Mouse (Mus musculus): Measurements from ENCODE around the gene Itgad. TPM values are rescaled to one million over a fixed set of nuclear protein-coding genes. Genes with fewer than 3 reads are reported as not detected.

Itgad gene
- total and polyA plus RNA-seq, 2 experiments from 2014 or later, result 0.05 to 0.39 TPM

GRCm38 (mm10) chr7:128248081-128249042, 94.2 kb downstream of the Itgad start:
- no peak for DNase-seq

DNA sequence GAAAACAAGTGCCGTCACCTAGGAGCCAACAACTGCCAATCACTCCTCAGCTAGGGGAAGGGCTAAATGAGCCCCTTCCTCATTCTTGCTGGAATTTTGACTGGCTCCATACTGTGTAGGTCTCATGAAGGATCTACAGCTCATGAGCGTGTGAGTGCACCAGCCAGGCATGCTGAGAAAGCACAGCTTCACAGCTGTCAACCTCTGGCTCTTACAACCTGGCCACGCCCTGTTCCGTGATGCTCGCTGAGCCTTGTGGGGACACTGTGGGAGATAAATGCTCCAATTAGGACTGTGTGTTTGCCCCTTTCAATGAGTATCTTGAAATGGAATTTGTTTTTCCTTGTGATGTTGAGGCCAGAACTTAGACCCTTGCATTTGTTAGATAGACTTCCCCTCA, 95.8 kb downstream of the Itgad start:
- Histone ChIP-seq H3K4me1 (ENCODE audit: insufficient read depth) (0 out of 2 replicates have a peak, but pooled peaks cover 4% of the 10 kb centered on the region), H3K27ac (ENCODE audit: low read depth, low read length) (no peak overlapping the region), H3K27me3 (ENCODE audit: insufficient read depth, low read length) (peaks cover 5% of the 10 kb centered on the region; the same call in 1 of the 2 replicates), H3K9ac (no peak overlapping the region), H3K36me3 (ENCODE audit: insufficient read depth) (peaks cover 10% of the 10 kb centered on the region; the same call in 1 of the 2 replicates), H3K4me2 (ENCODE audit: low read depth) (no peak overlapping the region), H3K4me3 (ENCODE audit: low read depth, low read length) (no peak overlapping the region), H3K9me3 (ENCODE audit: low read length) (no peaks in the 10 kb centered on the region)
- no peak for TF ChIP-seq CTCF (IDR thresholded peaks at IDR 0.05; ENCODE audit: low read depth)
- 79% methylated on average over 5 of the region's 5 CpGs for WGBS
- ATAC-seq, result no peak
- no peak for DNase-seq

More at GRCm38 (mm10) chr7:128248081-128249042, 94.2 kb downstream of the Itgad start:
- Histone ChIP-seq H3K9me3 (ENCODE audit: low read length) (no peaks in the 10 kb centered on the region), H3K9ac (no peak overlapping the region), H3K4me1 (ENCODE audit: insufficient read depth) (0 out of 2 replicates have a peak, but pooled peaks cover 4% of the 10 kb centered on the region), H3K36me3 (ENCODE audit: insufficient read depth) (peaks cover 21% of the 10 kb centered on the region), H3K27ac (ENCODE audit: low read depth, low read length) (no peak overlapping the region), H3K27me3 (ENCODE audit: insufficient read depth, low read length) (peaks cover 5% of the 10 kb centered on the region; the same call in 1 of the 2 replicates), H3K4me2 (ENCODE audit: low read depth) (peak overlapping the region; percentile 61; the same call in 1 of the 2 replicates), H3K4me3 (ENCODE audit: low read depth, low read length) (no peak overlapping the region)
- ATAC-seq, result no peak
- WGBS, result 86% methylated on average over 10 of the region's 10 CpGs
- no peak for TF ChIP-seq CTCF (IDR thresholded peaks at IDR 0.05; ENCODE audit: low read depth)

DNA sequence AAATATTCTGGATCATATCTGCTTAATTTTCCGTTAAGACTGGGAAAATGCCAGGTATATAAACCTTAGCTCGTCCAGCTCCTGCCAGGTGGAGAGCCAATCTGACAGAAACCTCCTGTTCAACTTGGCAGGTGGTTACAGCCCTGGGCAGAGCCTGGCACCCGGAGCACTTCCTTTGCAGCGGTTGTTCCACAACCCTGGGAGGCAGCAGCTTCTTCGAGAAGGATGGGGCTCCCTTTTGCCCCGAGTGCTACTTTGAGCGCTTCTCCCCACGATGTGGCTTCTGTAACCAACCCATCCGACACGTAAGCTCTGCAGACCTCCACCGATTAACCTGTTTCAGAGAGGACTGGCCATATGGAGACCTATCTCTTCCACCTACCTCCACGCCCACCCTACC, 97.8 kb downstream of the Itgad start:
- Histone ChIP-seq H3K4me2 (ENCODE audit: low read depth) (peak overlapping the region; percentile 55), H3K4me1 (ENCODE audit: insufficient read depth) (0 out of 2 replicates have a peak, but pooled peaks cover 4% of the 10 kb centered on the region), H3K27me3 (ENCODE audit: insufficient read depth, low read length) (peaks cover 5% of the 10 kb centered on the region; the same call in 1 of the 2 replicates), H3K9ac (no peak overlapping the region), H3K27ac (ENCODE audit: low read depth, low read length) (no peak overlapping the region), H3K4me3 (ENCODE audit: low read depth, low read length) (peak overlapping the region; percentile 24; the same call in 1 of the 2 replicates), H3K36me3 (ENCODE audit: insufficient read depth) (peaks cover 8% of the 10 kb centered on the region; the same call in 1 of the 2 replicates), H3K9me3 (ENCODE audit: low read length) (no peaks in the 10 kb centered on the region)
- ATAC-seq (no peak), DNase-seq (no peak)
- TF ChIP-seq CTCF (IDR thresholded peaks at IDR 0.05; ENCODE audit: low read depth), result no peak
- WGBS, result 48% methylated on average over 12 of the region's 12 CpGs

DNA sequence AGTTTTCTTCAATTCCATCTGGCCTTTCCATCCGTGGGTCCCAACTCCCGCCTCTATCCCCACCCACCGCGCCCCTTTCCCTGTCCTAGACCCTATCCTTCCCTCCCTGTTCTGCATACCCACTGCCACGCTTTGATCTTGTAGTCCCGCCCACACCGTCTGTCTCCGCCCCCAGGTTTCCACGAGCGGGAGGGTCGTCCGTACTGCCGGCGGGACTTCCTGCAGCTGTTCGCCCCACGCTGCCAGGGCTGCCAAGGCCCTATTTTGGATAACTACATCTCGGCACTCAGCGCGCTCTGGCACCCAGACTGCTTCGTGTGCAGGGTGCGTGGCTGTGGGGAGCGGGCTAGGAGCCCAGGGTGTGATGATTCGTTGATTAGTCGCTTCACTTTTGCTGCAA, 98.4 kb downstream of the Itgad start:
- 0 out of 2 replicates have a peak, but pooled peaks cover 4% of the 10 kb centered on the region for H3K4me1 ChIP-seq (ENCODE audit: insufficient read depth)
- 4% methylated on average over 24 of the region's 24 CpGs for WGBS
- H3K9me3 ChIP-seq (ENCODE audit: low read length), result no peaks in the 10 kb centered on the region
- no peak overlapping the region for H3K27ac ChIP-seq (ENCODE audit: low read depth, low read length)
- peak; percentile 74 for DNase-seq
- H3K27me3 ChIP-seq (ENCODE audit: insufficient read depth, low read length), result peaks cover 5% of the 10 kb centered on the region; the same call in 1 of the 2 replicates
- H3K9ac ChIP-seq, result 0 out of 2 replicates have a peak overlapping the region, but pooled peaks have one; percentile 26
- no peak for TF ChIP-seq CTCF (IDR thresholded peaks at IDR 0.05; ENCODE audit: low read depth)
- ATAC-seq, result peak; percentile 86
- H3K36me3 ChIP-seq (ENCODE audit: insufficient read depth), result peaks cover 8% of the 10 kb centered on the region; the same call in 1 of the 2 replicates
- H3K4me3 ChIP-seq (ENCODE audit: low read depth, low read length), result peak overlapping the region; percentile 24
- H3K4me2 ChIP-seq (ENCODE audit: low read depth), result peak overlapping the region; percentile 55

- Histone ChIP-seq H3K27ac (ENCODE audit: low read depth, low read length) (no peak overlapping the region), H3K4me1 (ENCODE audit: insufficient read depth) (0 out of 2 replicates have a peak, but pooled peaks cover 4% of the 10 kb centered on the region), H3K9ac (no peak overlapping the region), H3K27me3 (ENCODE audit: insufficient read depth, low read length) (peaks cover 5% of the 10 kb centered on the region; the same call in 1 of the 2 replicates), H3K4me2 (ENCODE audit: low read depth) (no peak overlapping the region), H3K9me3 (ENCODE audit: low read length) (no peaks in the 10 kb centered on the region), H3K36me3 (ENCODE audit: insufficient read depth) (peaks cover 2% of the 10 kb centered on the region; the same call in 1 of the 2 replicates), H3K4me3 (ENCODE audit: low read depth, low read length) (no peak overlapping the region)
- TF ChIP-seq CTCF (IDR thresholded peaks at IDR 0.05; ENCODE audit: low read depth), result no peak
- no peak for ATAC-seq
- WGBS, result 68% methylated on average over 2 of the region's 2 CpGs
- DNase-seq, result no peak
Observed at GRCm38 (mm10) chr7:128254978-128255377, 100.8 kb downstream of the Itgad start.

GRCm38 (mm10) chr7:128255757-128256156, 101.6 kb downstream of the Itgad start:
- Histone ChIP-seq H3K4me3 (ENCODE audit: low read depth, low read length) (no peak overlapping the region), H3K27ac (ENCODE audit: low read depth, low read length) (no peak overlapping the region), H3K4me1 (ENCODE audit: insufficient read depth) (0 out of 2 replicates have a peak, but pooled peaks cover 4% of the 10 kb centered on the region), H3K27me3 (ENCODE audit: insufficient read depth, low read length) (peaks cover 5% of the 10 kb centered on the region; the same call in 1 of the 2 replicates), H3K36me3 (ENCODE audit: insufficient read depth) (no peaks in the 10 kb centered on the region), H3K9ac (no peak overlapping the region), H3K9me3 (ENCODE audit: low read length) (no peaks in the 10 kb centered on the region), H3K4me2 (ENCODE audit: low read depth) (no peak overlapping the region)
- DNase-seq (no peak), ATAC-seq (no peak)
- no peak for TF ChIP-seq CTCF (IDR thresholded peaks at IDR 0.05; ENCODE audit: low read depth)
- 91% methylated on average over 5 of the region's 5 CpGs for WGBS

Data from forebrain, postnatal 0 days (tissue).